Mouse (Mus musculus) liver, embryonic 12.5 days (tissue): ENCODE data around the gene Pdxp. TPM values are rescaled to one million over a fixed set of nuclear protein-coding genes. Genes with fewer than 3 reads are reported as not detected.

Experiments
- ATAC-seq: fragments of 200-750 bp; cut with Nextera tagmentation; 2 replicates; pipeline ENCODE4 v1.8.0; 2017; ENCODE audit warnings: moderate number of reproducible peaks, mild to moderate bottlenecking, moderate library complexity
- H3K27ac ChIP-seq: fragments of 300-500 bp; sonication (generic); 2 replicates; pipeline ENCODE4 v1.5.1; 2016; ENCODE audit warnings: mild to moderate bottlenecking
- H3K27me3 ChIP-seq: fragments of 300-500 bp; sonication (generic); replicated peaks from 2 replicates; pipeline ENCODE4 v1.6.1; 2016; ENCODE audit warnings: mild to moderate bottlenecking, moderate library complexity
- H3K36me3 ChIP-seq: fragments of 300-500 bp; sonication (generic); 2 replicates; pipeline ENCODE4 v1.6.1; 2016; ENCODE audit warnings: mild to moderate bottlenecking, moderate library complexity
- H3K4me1 ChIP-seq: fragments of 300-500 bp; sonication (generic); 2 replicates; pipeline ENCODE4 v1.6.1; 2016
- H3K4me2 ChIP-seq: fragments of 300-500 bp; sonication (generic); 2 replicates; pipeline ENCODE4 v1.6.1; 2016; ENCODE audit warnings: mild to moderate bottlenecking, moderate library complexity
- H3K4me3 ChIP-seq: fragments of 300-500 bp; sonication (generic); 2 replicates; pipeline ENCODE4 v1.5.1; 2016; ENCODE audit warnings: mild to moderate bottlenecking, moderate library complexity
- H3K9ac ChIP-seq: fragments of 300-500 bp; sonication (generic); 2 replicates; pipeline ENCODE4 v1.6.1; 2016; ENCODE audit warnings: mild to moderate bottlenecking, moderate library complexity
- H3K9me3 ChIP-seq: fragments of 300-500 bp; sonication (generic); replicated peaks from 2 replicates; pipeline ENCODE4 v1.6.1; 2016; ENCODE audit warnings: mild to moderate bottlenecking, moderate library complexity
- whole genome bisulfite sequencing: fragments of 180-500 bp; shearing (Covaris S2); methylation state at CpG from one replicate; pipeline ENCODE4 v1.1.7; 2016; ENCODE audit not compliant: insufficient replicate concordance; 5-methylcytosine and 5-hydroxymethylcytosine counted together
- polyA plus RNA-seq: library from polyadenylated mRNA; unstranded; fragments of >200 nt; fragmentation: Nextera tagmentation; extraction: Ambion mirVana; gene quantifications from 2 replicates; pipeline ENCODE4 v1.2.1, GENCODE M21; 2016

Pdxp gene
- polyA plus RNA-seq, result 17.1 and 17.4 TPM in 2 replicates

DNA sequence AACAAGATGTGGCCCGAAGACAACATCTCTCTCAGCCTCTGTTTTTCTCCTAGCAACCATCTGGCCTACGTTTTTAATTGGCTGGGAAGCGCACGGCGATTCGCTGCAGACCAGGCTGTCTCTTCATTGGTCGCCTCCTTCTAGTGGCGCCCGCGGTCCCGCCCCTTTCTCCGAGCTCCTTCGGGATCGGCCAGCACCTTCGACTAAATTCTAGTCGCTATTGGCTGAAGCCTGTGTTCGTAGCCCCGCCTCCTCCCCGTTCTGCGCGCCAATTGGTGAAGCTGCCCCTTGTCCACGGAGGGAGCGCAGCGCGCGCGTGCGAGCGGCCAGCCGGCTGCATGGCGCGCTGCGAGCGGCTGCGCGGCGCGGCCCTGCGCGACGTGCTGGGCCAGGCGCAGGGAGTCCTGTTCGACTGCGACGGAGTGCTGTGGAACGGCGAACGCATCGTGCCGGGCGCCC, at the start of gene Pdxp:
Gene Pdxp (plus strand): TSS at position 288 of the 459 bp plus-strand sequence.
- peaks cover 60% of the 10 kb centered on the region for H3K4me1 ChIP-seq
- H3K4me3 ChIP-seq, result peak within 1 kb of the TSS; percentile 71
- WGBS, result under 1% methylated on average over 51 of the region's 51 CpGs
- peaks cover 61% of the 10 kb centered on the region for H3K36me3 ChIP-seq
- H3K27me3 ChIP-seq, result no peaks in the 10 kb centered on the region
- H3K9me3 ChIP-seq, result no peaks in the 10 kb centered on the region
- peak within 1 kb of the TSS; percentile 83 for H3K27ac ChIP-seq
- ATAC-seq, result peak; percentile 87
- peak within 1 kb of the TSS; percentile 100 for H3K4me2 ChIP-seq
- H3K9ac ChIP-seq, result peak within 1 kb of the TSS; percentile 81

DNA sequence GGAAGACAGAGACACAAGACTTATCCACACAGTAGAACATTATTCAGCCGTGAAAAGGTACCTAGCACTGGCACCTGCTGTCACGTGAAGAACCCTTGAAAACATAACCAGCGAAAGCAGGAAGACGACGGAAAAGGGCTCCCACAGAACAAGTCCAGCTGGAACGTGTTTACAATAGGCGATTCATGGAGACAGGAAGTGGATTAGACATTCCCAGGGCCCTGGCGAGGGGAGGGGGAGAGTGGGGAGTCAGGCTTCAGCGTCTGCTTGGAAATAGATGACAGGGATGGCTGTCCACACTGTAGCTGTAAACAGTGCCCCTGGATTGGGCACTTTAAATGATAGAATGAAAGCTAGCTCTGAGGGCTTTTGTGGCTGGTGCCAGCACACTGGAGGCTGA, 45.3 kb upstream of the Pdxp start:
- Histone ChIP-seq H3K9ac (no peak overlapping the region), H3K4me2 (no peak overlapping the region), H3K9me3 (no peaks in the 10 kb centered on the region), H3K27ac (peak overlapping the region; percentile 33), H3K36me3 (no peaks in the 10 kb centered on the region), H3K4me1 (peaks cover 22% of the 10 kb centered on the region), H3K27me3 (peaks cover 19% of the 10 kb centered on the region; the same call in 1 of the 2 replicates), H3K4me3 (no peak overlapping the region)
- WGBS, result 53% methylated on average over 9 of the region's 9 CpGs
- ATAC-seq, result no peak

- H3K4me1 ChIP-seq, result peaks cover 17% of the 10 kb centered on the region
- H3K27ac ChIP-seq, result peak overlapping the region; percentile 33
- no peak overlapping the region for H3K4me3 ChIP-seq
- no peaks in the 10 kb centered on the region for H3K9me3 ChIP-seq
- H3K27me3 ChIP-seq, result peaks cover 15% of the 10 kb centered on the region; the same call in 1 of the 2 replicates
- no peak overlapping the region for H3K4me2 ChIP-seq
- H3K9ac ChIP-seq, result no peak overlapping the region
- 75% methylated on average over 7 of the region's 7 CpGs for WGBS
- no peaks in the 10 kb centered on the region for H3K36me3 ChIP-seq
- no peak for ATAC-seq
Measured at GRCm38 (mm10) chr15:78868826-78869233, 44.9 kb upstream of the Pdxp start.

DNA sequence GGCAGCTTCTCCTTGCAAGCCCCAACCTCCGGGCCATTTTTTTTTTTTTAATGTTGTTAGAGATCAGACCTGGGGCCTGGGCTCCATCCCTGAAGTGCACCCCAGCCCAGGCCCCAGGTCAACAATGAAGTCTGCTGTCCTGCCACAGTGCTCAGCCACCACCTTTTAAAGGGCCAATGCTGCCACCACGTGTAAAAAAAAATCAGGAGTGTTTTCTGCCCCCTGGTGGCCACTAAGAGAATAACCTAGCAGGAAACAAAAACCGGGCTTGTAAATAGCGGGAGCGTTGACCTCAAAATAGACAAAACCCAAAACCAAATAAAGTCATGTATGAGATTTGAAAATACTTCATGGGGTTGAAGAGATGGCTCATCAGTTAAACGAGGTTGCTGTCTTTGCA, 43.9 kb upstream of the Pdxp start:
- WGBS, result 16% methylated on average over 6 of the region's 6 CpGs

DNA sequence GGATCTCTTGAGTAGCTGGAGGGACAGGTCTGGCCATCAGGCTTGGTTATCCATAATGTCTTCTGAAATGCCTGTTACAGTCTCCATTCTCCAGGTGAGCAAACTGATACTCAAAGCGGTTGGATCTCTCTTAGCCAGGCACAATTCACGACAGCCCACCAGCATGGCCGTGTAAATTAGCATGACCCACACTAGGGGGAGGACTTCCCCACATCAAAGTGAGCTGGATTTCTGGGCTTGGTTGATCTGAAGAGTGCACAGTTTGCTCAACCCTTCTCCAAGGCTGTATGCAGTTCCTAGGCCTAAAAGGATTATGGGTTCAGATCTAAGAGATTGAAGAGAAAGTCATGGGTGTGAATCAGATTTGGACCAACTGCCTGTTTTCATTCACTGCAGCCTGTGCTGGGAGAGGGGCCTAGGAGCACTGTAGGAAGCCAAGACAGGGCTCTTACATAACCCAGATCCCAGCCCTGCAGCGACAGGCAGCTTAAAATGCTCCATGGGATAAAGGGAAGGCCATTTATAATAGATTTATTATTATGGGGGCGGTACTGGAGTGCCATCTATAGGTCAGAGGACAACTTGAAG, 41.6 kb upstream of the Pdxp start:
- Histone ChIP-seq H3K9me3 (no peaks in the 10 kb centered on the region), H3K4me2 (no peak overlapping the region), H3K36me3 (no peaks in the 10 kb centered on the region), H3K9ac (no peak overlapping the region), H3K4me1 (peaks cover 34% of the 10 kb centered on the region), H3K27me3 (no peaks in the 10 kb centered on the region), H3K27ac (no peak overlapping the region), H3K4me3 (no peak overlapping the region)
- WGBS, result 50% methylated on average over 5 of the region's 5 CpGs
- ATAC-seq, result no peak

More for the DNA sequence above, 43.9 kb upstream of the Pdxp start:
- no peak for ATAC-seq
- Histone ChIP-seq H3K27me3 (peaks cover 13% of the 10 kb centered on the region; the same call in 1 of the 2 replicates), H3K36me3 (no peaks in the 10 kb centered on the region), H3K4me3 (no peak overlapping the region), H3K9ac (no peak overlapping the region), H3K27ac (no peak overlapping the region), H3K4me2 (no peak overlapping the region), H3K4me1 (peaks cover 15% of the 10 kb centered on the region; the same call in 1 of the 2 replicates), H3K9me3 (no peaks in the 10 kb centered on the region)

DNA sequence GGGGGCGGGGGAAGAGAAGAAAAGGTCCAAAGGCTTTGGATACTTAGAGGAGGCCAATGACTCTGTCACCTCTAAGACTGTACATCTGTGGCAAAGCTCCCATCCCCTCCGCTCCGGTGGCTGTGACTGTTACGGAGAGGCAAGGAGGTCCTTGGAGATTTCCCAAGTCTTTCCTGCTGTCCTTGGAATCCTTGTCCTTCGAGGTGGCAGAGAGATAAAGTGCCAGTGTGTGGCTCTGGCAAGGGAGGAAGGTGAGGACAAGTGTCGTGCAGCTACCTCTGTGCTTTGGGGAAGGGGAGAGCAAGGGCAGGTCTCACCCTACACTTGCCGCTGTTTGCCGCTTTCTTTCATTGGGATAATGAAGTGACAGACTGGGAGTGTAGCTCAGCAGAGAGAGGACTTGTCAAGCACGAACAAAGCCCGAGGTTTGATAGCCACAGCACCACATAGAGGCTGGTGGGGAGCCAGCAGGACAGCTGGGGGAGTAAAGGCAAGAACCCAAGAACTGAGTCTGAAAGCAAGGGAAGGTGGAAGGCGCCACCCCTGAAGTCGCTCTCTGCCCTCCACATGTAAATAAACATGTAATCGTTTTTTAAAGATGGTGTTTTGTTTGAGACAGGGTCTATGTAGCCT, 39.8 kb upstream of the Pdxp start:
- Histone ChIP-seq H3K36me3 (no peaks in the 10 kb centered on the region), H3K27ac (no peak overlapping the region), H3K4me1 (peaks cover 38% of the 10 kb centered on the region), H3K9me3 (no peaks in the 10 kb centered on the region), H3K4me2 (no peak overlapping the region), H3K27me3 (no peaks in the 10 kb centered on the region), H3K4me3 (no peak overlapping the region), H3K9ac (no peak overlapping the region)
- WGBS, result 55% methylated on average over 13 of the region's 13 CpGs
- ATAC-seq, result no peak

DNA sequence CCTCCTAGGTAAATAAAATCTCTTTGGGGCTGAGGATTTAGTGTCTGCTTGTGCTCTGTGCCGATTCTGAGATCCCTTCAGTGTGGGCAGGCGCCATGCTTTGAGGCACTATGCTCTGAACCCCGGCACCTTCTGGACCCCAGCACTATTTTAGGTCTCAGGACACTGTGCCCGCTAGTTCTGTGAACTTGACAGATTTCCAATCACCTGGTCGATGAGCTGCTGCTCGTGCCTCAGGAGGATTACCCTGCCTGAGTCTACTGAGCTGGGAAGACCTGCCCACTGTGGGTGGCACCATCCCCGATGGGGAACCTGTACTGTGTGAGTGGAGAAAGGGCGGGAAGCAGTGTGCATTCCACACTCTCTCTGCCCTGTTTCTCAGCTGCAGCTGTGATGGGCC, 38.7 kb upstream of the Pdxp start:
- Histone ChIP-seq H3K4me2 (no peak overlapping the region), H3K4me1 (peaks cover 47% of the 10 kb centered on the region), H3K27me3 (no peaks in the 10 kb centered on the region), H3K36me3 (peaks cover 6% of the 10 kb centered on the region), H3K9ac (no peak overlapping the region), H3K27ac (no peak overlapping the region), H3K4me3 (no peak overlapping the region), H3K9me3 (no peaks in the 10 kb centered on the region)
- no peak for ATAC-seq
- WGBS, result 76% methylated on average over 8 of the region's 8 CpGs

DNA sequence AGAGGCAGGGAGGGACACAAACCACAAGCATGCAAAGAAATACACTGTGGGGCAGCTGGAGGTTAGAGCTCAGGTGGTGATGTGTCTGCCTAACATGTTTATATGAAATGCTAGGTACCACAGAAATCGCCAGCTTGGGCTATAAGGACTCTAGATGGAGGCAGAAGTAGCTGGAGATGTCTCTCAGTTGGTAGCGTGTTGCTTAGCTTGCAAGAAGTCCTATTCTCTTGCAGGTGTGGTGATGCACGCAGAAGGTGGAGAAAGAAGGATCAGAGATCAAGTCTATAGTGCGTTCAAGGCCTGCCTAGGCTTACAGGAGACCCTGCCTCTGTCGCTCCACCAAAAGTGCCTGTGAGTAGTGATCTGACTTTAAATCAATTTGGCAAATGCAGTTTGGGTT, 38.2 kb upstream of the Pdxp start:
- peaks cover 11% of the 10 kb centered on the region for H3K36me3 ChIP-seq
- H3K9ac ChIP-seq, result no peak overlapping the region
- ATAC-seq, result no peak
- 82% methylated on average over 5 of the region's 5 CpGs for WGBS
- H3K9me3 ChIP-seq, result no peaks in the 10 kb centered on the region
- no peak overlapping the region for H3K4me3 ChIP-seq
- no peaks in the 10 kb centered on the region for H3K27me3 ChIP-seq
- H3K4me1 ChIP-seq, result peaks cover 52% of the 10 kb centered on the region
- peak overlapping the region; percentile 96 for H3K27ac ChIP-seq
- H3K4me2 ChIP-seq, result peak overlapping the region; percentile 96; the same call in 1 of the 2 replicates

- H3K9ac ChIP-seq, result peak overlapping the region; percentile 91
- H3K36me3 ChIP-seq, result peaks cover 18% of the 10 kb centered on the region
- peak overlapping the region; percentile 96 for H3K27ac ChIP-seq
- peak overlapping the region; percentile 96 for H3K4me2 ChIP-seq
- 1% methylated on average over 17 of the region's 17 CpGs for WGBS
- H3K4me3 ChIP-seq, result peak overlapping the region; percentile 92
- peak; percentile 36 for ATAC-seq
- no peaks in the 10 kb centered on the region for H3K9me3 ChIP-seq
- H3K4me1 ChIP-seq, result peaks cover 52% of the 10 kb centered on the region
- H3K27me3 ChIP-seq, result no peaks in the 10 kb centered on the region
Measured at GRCm38 (mm10) chr15:78876258-78876696, 37.4 kb upstream of the Pdxp start.

DNA sequence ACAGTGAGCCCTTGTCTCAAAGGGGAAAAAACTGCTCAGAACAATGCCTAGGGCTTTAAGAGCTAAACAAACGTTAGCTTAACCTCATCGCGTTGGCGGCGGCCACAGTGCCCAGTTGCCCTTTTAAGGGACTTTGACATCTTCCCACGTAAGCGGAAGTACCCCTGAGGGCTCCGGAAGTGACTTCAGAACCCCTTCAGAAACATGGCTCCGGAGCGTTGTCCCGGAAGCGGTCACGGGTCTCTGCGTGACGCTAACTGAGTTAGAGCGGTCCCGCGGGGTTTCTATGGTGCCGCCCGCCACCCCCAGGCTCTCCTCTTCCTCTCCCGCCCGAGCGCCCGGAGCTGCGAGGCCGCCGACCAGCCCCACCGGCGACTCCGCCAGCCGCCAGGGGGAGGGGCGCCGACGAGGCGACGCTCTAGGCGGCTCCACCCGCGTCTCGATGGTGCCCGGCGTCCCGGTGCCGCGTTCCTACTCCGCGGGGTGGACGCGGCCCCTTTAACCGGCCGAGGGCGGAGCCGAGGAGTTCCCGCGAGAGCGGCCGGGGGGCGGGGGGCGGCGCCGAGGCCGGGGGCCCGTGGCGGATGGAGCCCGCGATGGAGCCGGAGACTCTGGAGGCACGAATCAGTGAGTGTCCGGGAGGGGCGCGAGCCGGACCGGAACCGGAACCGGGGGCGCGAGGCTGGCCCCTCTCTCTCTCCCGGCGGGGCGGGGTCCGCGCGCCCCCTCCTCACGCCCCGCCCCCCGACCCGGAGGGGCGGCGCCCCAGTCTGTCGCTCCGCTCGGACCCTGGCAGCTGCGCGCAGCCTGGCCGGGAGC, 36.5 kb upstream of the Pdxp start, which contains the start of gene Gga1:
Gene Gga1 (plus strand): TSS at position 200 of the 819 bp plus-strand sequence.
- peak; percentile 87 for ATAC-seq
- peak within 1 kb of the TSS; percentile 96 for H3K27ac ChIP-seq
- H3K4me2 ChIP-seq, result peak within 1 kb of the TSS; percentile 96
- peak within 1 kb of the TSS; percentile 91 for H3K9ac ChIP-seq
- no peaks in the 10 kb centered on the region for H3K9me3 ChIP-seq
- no peaks in the 10 kb centered on the region for H3K27me3 ChIP-seq
- H3K36me3 ChIP-seq, result peaks cover 28% of the 10 kb centered on the region
- under 1% methylated on average over 80 of the region's 95 CpGs for WGBS
- H3K4me1 ChIP-seq, result peaks cover 49% of the 10 kb centered on the region
- peak within 1 kb of the TSS; percentile 92 for H3K4me3 ChIP-seq

DNA sequence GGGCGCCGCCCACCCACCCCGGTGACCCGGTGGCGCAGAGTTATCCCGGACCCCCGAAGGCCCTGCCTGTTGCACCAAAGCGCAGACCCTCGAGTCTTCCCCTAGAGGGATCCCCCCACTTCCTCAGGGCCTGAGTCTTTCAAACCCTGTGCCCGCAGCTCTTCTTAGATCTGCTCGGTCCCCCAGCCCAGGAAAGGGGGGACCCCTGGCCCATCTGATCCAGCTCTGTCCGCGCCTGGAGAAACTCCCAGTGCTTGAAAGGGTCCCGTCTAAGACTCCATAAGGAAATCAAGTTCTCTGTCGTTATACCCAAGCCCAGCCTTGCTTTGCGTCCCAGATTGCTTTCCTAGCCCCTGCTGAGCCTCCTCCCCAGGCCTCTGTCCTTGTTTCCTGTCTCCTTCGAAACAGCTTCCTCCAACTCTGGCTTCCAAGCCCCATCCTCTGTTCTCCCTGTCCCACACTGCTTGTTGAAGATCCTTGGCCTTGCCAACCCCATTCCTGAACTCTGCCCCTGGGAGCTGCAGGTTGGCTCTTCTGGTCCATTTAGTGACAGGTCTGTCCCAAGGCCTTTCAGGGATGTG, 35.8 kb upstream of the Pdxp start:
- WGBS, result 1% methylated on average over 17 of the region's 17 CpGs
- Histone ChIP-seq H3K27me3 (no peaks in the 10 kb centered on the region), H3K4me1 (peaks cover 47% of the 10 kb centered on the region), H3K9ac (peak overlapping the region; percentile 91), H3K9me3 (no peaks in the 10 kb centered on the region), H3K4me3 (peak overlapping the region; percentile 92), H3K27ac (peak overlapping the region; percentile 96), H3K36me3 (peaks cover 35% of the 10 kb centered on the region), H3K4me2 (peak overlapping the region; percentile 96)
- ATAC-seq, result no peak
